Mouse (Mus musculus) heart, adult 2 months (tissue): Measurements from ENCODE around the gene Gm20503. TPM values are rescaled to one million over a fixed set of nuclear protein-coding genes. Genes with fewer than 3 reads are reported as not detected.

Experiments
- DNase-seq, 2 experiments: peaks; one replicate each; pipeline ENCODE4 v3.0.0; 2021
- H3K27ac ChIP-seq: fragments of 200-600 bp; 2 replicates; pipeline ENCODE4 v1.8.1; 2022
- H3K27me3 ChIP-seq: fragments of 200-500 bp; 2 replicates; pipeline ENCODE4 v1.6.1; 2012; ENCODE audit warnings: mild to moderate bottlenecking, low read length, inconsistent platforms, mixed read lengths; ENCODE audit not compliant: control insufficient read depth, insufficient read depth
- H3K36me3 ChIP-seq: fragments of 200-500 bp; 2 replicates; pipeline ENCODE4 v1.6.1; 2012; ENCODE audit warnings: low read length, inconsistent platforms; ENCODE audit not compliant: control insufficient read depth, insufficient read depth
- H3K4me1 ChIP-seq: fragments of 200-500 bp; 2 replicates; pipeline ENCODE4 v1.6.1; 2011; ENCODE audit warnings: low read length; ENCODE audit not compliant: control insufficient read depth, insufficient read depth
- H3K4me3 ChIP-seq: fragments of 200-600 bp; 2 replicates; pipeline ENCODE4 v1.8.1; 2022
- H3K79me2 ChIP-seq: fragments of 200-500 bp; replicated peaks from 2 replicates; pipeline ENCODE4 v1.6.1; 2012; ENCODE audit warnings: mild to moderate bottlenecking, inconsistent platforms, low read length, moderate library complexity, mixed read lengths; ENCODE audit not compliant: control insufficient read depth, insufficient read depth
- H3K9ac ChIP-seq: fragments of 200-500 bp; 2 replicates; pipeline ENCODE4 v1.6.1; 2012; ENCODE audit warnings: low read depth, mild to moderate bottlenecking, control low read depth, inconsistent platforms, low read length, mixed read lengths
- CTCF ChIP-seq: fragments of 200-600 bp; IDR thresholded peaks from 2 replicates; pipeline ENCODE4 v1.8.1; 2022; ENCODE audit warnings: antibody characterized with exemption, mild to moderate bottlenecking, moderate library complexity
- EP300 ChIP-seq: fragments of 200-500 bp; IDR thresholded peaks from 2 replicates; pipeline ENCODE4 v1.6.1; 2011; ENCODE audit warnings: low read depth, low read length, control low read depth; ENCODE audit not compliant: insufficient read depth
- POLR2A ChIP-seq: fragments of 200-500 bp; IDR thresholded peaks from 2 replicates; pipeline ENCODE4 v1.6.1; 2011; ENCODE audit warnings: mild to moderate bottlenecking, low read depth, low read length, control low read depth; ENCODE audit not compliant: insufficient read depth
- WGBS: fragments of 180-500 bp; shearing (Covaris S2); methylation state at CpG from one replicate; pipeline ENCODE4 v1.1.7; 2018; 5-methylcytosine and 5-hydroxymethylcytosine counted together
- intact Hi-C: fragments of 180-260 bp; cut with DNase I; formaldehyde crosslinking; loops from one replicate; pipeline ENCODE4 v1.15.1; 2025
- polyA plus RNA-seq: library from polyadenylated mRNA; depleted of rRNA; stranded (reverse); fragments of >200 nt; gene quantifications from 2 replicates; pipeline ENCODE4 v1.2.3, GENCODE M21; 2012; rRNA removed
- total RNA-seq, 2 experiments: library from RNA; stranded (reverse); gene quantifications; 2 replicates each; pipeline ENCODE4 v1.2.3; 2021

Gm20503 gene
- total and polyA plus RNA-seq, 3 experiments = 5.7 TPM; not detected in 1

DNA sequence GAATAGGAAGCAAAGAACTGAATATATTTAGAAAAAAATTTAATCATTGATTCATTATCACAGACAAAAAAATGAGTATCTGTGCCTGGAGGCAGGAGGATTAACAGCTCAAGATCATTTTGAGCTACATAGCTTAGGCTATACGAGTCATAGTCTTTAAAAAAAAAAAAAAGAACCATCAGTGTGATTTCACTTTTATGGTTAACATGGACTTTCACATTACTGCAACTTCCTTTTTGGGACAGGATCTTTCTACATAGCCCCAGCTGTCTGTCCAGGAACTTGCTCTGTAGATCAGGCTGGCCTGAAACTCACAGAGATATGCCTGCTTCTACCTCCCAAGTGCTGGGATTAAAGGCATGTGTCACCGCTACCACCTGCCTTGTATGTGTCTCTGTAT is 80.4 kb downstream of the Gm20503 start:
- no peak for DNase-seq
- Histone ChIP-seq H3K79me2 (no peaks in the 10 kb centered on the region), H3K36me3 (no peaks in the 10 kb centered on the region), H3K27ac (no peak overlapping the region), H3K4me1 (no peaks in the 10 kb centered on the region), H3K27me3 (no peaks in the 10 kb centered on the region), H3K4me3 (no peak overlapping the region), H3K9ac (no peak overlapping the region)
- intact Hi-C loops = no loop called here
- TF ChIP-seq POLR2A (no peak), CTCF (no peak), EP300 (no peak)
- 71% methylated on average over 2 of the region's 2 CpGs for WGBS

DNA sequence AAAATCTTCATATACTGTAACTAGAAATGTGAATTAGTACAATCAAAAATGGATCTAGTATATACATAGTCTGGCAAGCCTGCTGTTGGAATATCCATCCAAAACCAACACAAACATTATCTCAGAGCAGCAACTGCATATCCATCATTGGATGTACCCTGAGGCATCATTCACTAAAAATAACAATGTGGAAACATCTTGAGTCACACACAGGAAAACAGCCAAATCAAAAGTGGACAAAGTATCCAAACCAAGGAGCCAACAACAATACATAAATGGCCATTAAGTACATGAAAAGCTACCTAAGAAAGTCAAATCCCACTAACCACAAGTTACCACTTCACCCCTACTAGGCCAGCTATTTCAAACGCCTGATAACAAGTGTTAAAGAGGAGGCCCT is 86.4 kb downstream of the Gm20503 start:
- no peak overlapping the region for H3K4me3 ChIP-seq
- H3K9ac ChIP-seq = no peak overlapping the region
- H3K4me1 ChIP-seq = no peaks in the 10 kb centered on the region
- no peaks in the 10 kb centered on the region for H3K36me3 ChIP-seq
- intact Hi-C loops = no loop called here
- no peak for DNase-seq
- no peaks in the 10 kb centered on the region for H3K79me2 ChIP-seq
- H3K27ac ChIP-seq = no peak overlapping the region
- 30% methylated on average over 1 of the region's 1 CpGs for WGBS
- TF ChIP-seq CTCF (no peak), POLR2A (no peak), EP300 (no peak)
- no peaks in the 10 kb centered on the region for H3K27me3 ChIP-seq

Other genes starting within 250 kb of the Gm20503 start
- under 1 TPM in 1 of 2 experiments, not detected in 1; 0.09 TPM for gene Olfr267, start 215.5 kb upstream of the Gm20503 start, total RNA-seq
- gene Olfr267, start 215.5 kb upstream of the Gm20503 start, polyA plus RNA-seq = 0.23 TPM in 1 of 2 replicates, not detected in the other
- 100 to 1,000 TPM; 182 to 219 TPM for gene Ecpas, start 90.5 kb upstream of the Gm20503 start, total RNA-seq
- 16.1 and 41.7 TPM in 2 replicates for gene Ecpas, start 90.5 kb upstream of the Gm20503 start, polyA plus RNA-seq
- gene Zkscan16, start 59.6 kb upstream of the Gm20503 start, total RNA-seq = under 1 TPM in 1 of 2 experiments, not detected in 1; 0.14 TPM
- gene Zkscan16, start 59.6 kb upstream of the Gm20503 start, polyA plus RNA-seq = 0.09 TPM in 1 of 2 replicates, not detected in the other
- gene Ptgr1, start 16.1 kb upstream of the Gm20503 start, total RNA-seq = 1 to 10 TPM; 3.0 to 3.1 TPM
- gene Ptgr1, start 16.1 kb upstream of the Gm20503 start, polyA plus RNA-seq = 1.6 and 2.7 TPM in 2 replicates
- gene Dnajc25, start 8.1 kb upstream of the Gm20503 start, total RNA-seq = 10 to 100 TPM; 18.1 to 22.1 TPM
- 5.3 and 7.8 TPM in 2 replicates for gene Dnajc25, start 8.1 kb upstream of the Gm20503 start, polyA plus RNA-seq
- 10 to 100 TPM; 13.6 TPM for gene Gng10, start 31.9 kb downstream of the Gm20503 start, total RNA-seq
- 10.4 and 14.3 TPM in 2 replicates for gene Gng10, start 31.9 kb downstream of the Gm20503 start, polyA plus RNA-seq
- not detected for gene AI481877, start 135.8 kb downstream of the Gm20503 start, total RNA-seq
- not detected in 2 replicates for gene AI481877, start 135.8 kb downstream of the Gm20503 start, polyA plus RNA-seq
- gene Ugcg, start 186.0 kb downstream of the Gm20503 start, total RNA-seq = 10 to 100 TPM; 13.3 to 15.6 TPM
- 10.0 and 17.9 TPM in 2 replicates for gene Ugcg, start 186.0 kb downstream of the Gm20503 start, polyA plus RNA-seq